Mouse (Mus musculus): ENCODE measurements around the gene Susd1. TPM values are rescaled to one million over a fixed set of nuclear protein-coding genes. Genes with fewer than 3 reads are reported as not detected.

Gene Susd1
- total and polyA plus RNA-seq, 2 experiments from 2014 or later: 1.6 to 7.9 TPM

DNA sequence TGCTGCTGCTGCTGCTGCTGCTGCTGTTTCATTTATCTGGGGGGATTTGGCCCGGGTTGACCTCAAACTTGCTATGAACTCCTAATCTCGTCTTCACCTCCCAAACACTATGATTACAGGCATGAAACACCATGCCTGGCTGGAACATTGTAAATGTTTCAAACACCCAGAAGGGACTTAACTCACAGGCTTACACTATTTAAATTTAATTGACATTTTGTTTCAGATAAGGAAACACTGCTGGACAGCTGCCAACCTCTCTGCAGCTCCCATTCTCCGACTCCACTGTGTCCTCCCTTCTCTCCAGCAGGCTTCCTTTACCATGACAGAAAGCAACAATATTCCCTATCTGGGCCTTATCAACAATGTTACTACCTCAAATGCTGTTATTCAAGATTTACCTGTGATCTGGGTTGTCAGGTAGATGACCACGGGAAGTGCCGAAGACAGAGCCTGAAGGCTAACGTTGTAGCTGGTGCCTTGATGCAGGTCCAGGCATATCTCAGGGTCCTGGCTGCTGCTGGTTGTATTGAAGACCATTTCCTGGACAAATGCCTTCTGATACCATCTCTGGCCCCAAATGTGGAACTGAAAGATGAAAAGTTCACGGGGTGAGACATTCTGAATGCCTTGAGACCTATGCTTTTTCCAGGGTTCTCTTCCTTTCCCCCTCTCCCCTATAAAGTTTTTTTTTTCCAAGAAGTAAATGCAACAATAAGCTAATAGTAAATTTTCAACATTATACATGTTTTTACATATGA lies 88.8 kb downstream of the Susd1 start:
- Histone ChIP-seq H3K4me2 (ENCODE audit: low read depth) (no peak overlapping the region), H3K4me3 (ENCODE audit: low read depth, low read length) (no peak overlapping the region), H3K4me1 (ENCODE audit: insufficient read depth) (no peaks in the 10 kb centered on the region), H3K9ac (no peak overlapping the region), H3K27me3 (ENCODE audit: insufficient read depth, low read length) (no peaks in the 10 kb centered on the region), H3K27ac (ENCODE audit: low read depth, low read length) (no peak overlapping the region), H3K9me3 (ENCODE audit: low read length) (no peaks in the 10 kb centered on the region), H3K36me3 (ENCODE audit: insufficient read depth) (no peaks in the 10 kb centered on the region)
- no peak for TF ChIP-seq CTCF (IDR thresholded peaks at IDR 0.05; ENCODE audit: low read depth)
- no peak for DNase-seq
- WGBS: 60% methylated on average over 7 of the region's 7 CpGs
- ATAC-seq: no peak

DNA sequence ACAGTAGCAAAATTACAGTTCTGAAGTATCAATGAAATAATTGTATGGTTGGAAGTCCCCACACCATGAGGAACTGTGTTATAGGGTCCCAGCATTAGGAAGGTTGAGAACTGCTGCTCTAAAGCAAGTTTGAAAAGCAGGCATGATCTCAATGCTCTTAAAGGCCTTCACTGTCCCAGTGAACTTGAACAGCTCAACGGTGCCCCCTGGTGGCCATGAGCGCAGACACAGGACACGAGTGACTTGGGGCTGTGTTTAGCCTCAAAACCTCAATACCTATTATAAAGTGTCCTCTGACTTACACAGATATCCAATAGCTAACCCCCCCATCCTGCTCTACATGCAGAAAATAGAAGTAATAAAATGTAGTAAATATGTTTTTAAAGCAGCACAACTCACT lies 97.7 kb downstream of the Susd1 start:
- Histone ChIP-seq H3K9ac (no peak overlapping the region), H3K27ac (ENCODE audit: low read depth, low read length) (no peak overlapping the region), H3K9me3 (ENCODE audit: low read length) (no peaks in the 10 kb centered on the region), H3K4me2 (ENCODE audit: low read depth) (no peak overlapping the region), H3K36me3 (ENCODE audit: insufficient read depth) (no peaks in the 10 kb centered on the region), H3K4me3 (ENCODE audit: low read depth, low read length) (no peak overlapping the region), H3K27me3 (ENCODE audit: insufficient read depth, low read length) (no peaks in the 10 kb centered on the region), H3K4me1 (ENCODE audit: insufficient read depth) (0 out of 2 replicates have a peak, but pooled peaks cover 5% of the 10 kb centered on the region)
- peak; percentile 98 for TF ChIP-seq CTCF (IDR thresholded peaks at IDR 0.05; ENCODE audit: low read depth)
- ATAC-seq (peak; percentile 88), DNase-seq (peak; percentile 90)
- WGBS: 0% methylated on average over 3 of the region's 3 CpGs

DNA sequence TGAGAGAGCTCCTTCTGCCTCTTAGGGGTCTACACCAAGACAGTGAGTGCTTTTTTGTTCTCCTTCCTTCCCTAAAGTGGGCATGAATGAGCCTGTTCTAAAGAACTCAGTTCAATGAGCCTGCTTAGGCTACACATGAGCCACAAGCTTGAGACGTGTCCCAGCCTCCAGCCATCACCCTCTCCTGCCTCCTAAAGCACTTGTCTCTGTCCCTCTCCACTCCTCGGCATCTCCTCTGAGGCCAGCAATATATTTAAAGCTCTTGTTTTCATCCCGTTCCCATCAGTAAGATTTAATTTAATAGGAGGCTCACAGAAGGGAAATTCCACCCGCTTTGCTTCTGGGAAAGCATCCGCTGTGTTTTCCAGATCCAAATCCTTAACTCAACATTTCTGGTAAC lies 98.4 kb downstream of the Susd1 start:
- H3K4me2 ChIP-seq (ENCODE audit: low read depth): no peak overlapping the region
- H3K4me3 ChIP-seq (ENCODE audit: low read depth, low read length): no peak overlapping the region
- TF ChIP-seq CTCF (IDR thresholded peaks at IDR 0.05; ENCODE audit: low read depth): no peak
- 61% methylated on average over 5 of the region's 5 CpGs for WGBS
- ATAC-seq: no peak
- H3K9me3 ChIP-seq (ENCODE audit: low read length): no peaks in the 10 kb centered on the region
- H3K9ac ChIP-seq: no peak overlapping the region
- H3K27ac ChIP-seq (ENCODE audit: low read depth, low read length): no peak overlapping the region
- H3K36me3 ChIP-seq (ENCODE audit: insufficient read depth): no peaks in the 10 kb centered on the region
- DNase-seq: no peak
- H3K27me3 ChIP-seq (ENCODE audit: insufficient read depth, low read length): no peaks in the 10 kb centered on the region
- H3K4me1 ChIP-seq (ENCODE audit: insufficient read depth): 0 out of 2 replicates have a peak, but pooled peaks cover 5% of the 10 kb centered on the region

DNA sequence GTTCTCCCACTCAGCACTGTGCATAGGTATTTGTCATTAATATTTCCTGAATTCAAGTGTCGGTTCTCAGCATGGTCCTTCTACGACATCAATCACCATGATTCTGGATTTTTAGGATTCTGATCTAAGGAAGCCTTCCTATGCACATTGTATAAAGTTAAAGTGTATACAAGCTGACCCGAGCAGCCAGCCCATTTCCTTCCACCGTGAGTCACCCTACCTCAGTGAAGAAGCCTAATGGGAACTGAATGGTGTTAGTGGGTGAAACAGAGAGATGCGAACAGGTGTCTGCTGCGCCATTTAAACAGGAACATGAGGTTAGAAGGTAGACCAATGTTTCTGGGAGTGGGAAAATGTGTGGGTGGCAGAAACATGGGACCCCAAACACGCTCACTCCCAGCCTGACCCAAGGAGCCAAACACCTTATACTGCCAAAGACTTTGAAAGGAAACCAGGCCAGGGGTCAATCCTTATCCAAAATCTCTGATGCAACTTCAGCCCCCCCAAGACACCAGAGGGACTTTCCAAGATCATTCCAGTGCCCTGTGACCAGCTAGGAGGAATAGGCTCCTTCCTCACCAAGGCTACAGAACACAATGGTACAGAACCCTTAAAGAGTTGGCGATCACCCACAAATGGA lies 99.4 kb downstream of the Susd1 start:
- no peak overlapping the region for H3K9ac ChIP-seq
- DNase-seq (no peak), ATAC-seq (no peak)
- TF ChIP-seq CTCF (IDR thresholded peaks at IDR 0.05; ENCODE audit: low read depth): no peak
- H3K36me3 ChIP-seq (ENCODE audit: insufficient read depth): no peaks in the 10 kb centered on the region
- no peaks in the 10 kb centered on the region for H3K27me3 ChIP-seq (ENCODE audit: insufficient read depth, low read length)
- H3K27ac ChIP-seq (ENCODE audit: low read depth, low read length): no peak overlapping the region
- H3K4me2 ChIP-seq (ENCODE audit: low read depth): no peak overlapping the region
- no peaks in the 10 kb centered on the region for H3K9me3 ChIP-seq (ENCODE audit: low read length)
- 0 out of 2 replicates have a peak, but pooled peaks cover 5% of the 10 kb centered on the region for H3K4me1 ChIP-seq (ENCODE audit: insufficient read depth)
- H3K4me3 ChIP-seq (ENCODE audit: low read depth, low read length): no peak overlapping the region
- WGBS: 92% methylated on average over 8 of the region's 8 CpGs

DNA sequence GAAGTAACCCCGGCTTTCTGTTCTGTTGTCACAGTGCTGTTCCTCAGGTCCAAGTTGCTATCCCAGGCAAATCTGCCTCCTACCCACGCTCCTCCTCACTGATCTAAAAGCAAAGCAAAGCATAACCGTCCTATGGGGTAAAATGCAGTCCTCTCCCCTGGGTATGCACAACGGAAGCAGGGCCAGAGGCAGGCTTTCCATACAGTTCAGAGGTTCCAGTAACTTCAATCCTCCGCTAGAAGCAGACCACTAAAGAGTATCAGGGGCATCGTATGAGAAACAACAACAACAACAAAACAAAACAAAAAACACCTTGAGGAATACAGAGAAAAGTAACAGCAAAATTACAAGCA lies 100.9 kb downstream of the Susd1 start:
- TF ChIP-seq CTCF (IDR thresholded peaks at IDR 0.05; ENCODE audit: low read depth): no peak
- H3K4me3 ChIP-seq (ENCODE audit: low read depth, low read length): no peak overlapping the region
- 94% methylated on average over 6 of the region's 6 CpGs for WGBS
- H3K36me3 ChIP-seq (ENCODE audit: insufficient read depth): no peaks in the 10 kb centered on the region
- H3K9ac ChIP-seq: no peak overlapping the region
- H3K9me3 ChIP-seq (ENCODE audit: low read length): no peaks in the 10 kb centered on the region
- H3K4me1 ChIP-seq (ENCODE audit: insufficient read depth): 0 out of 2 replicates have a peak, but pooled peaks cover 5% of the 10 kb centered on the region
- no peak overlapping the region for H3K4me2 ChIP-seq (ENCODE audit: low read depth)
- H3K27ac ChIP-seq (ENCODE audit: low read depth, low read length): no peak overlapping the region
- H3K27me3 ChIP-seq (ENCODE audit: insufficient read depth, low read length): no peaks in the 10 kb centered on the region
- ATAC-seq (no peak), DNase-seq (no peak)

DNA sequence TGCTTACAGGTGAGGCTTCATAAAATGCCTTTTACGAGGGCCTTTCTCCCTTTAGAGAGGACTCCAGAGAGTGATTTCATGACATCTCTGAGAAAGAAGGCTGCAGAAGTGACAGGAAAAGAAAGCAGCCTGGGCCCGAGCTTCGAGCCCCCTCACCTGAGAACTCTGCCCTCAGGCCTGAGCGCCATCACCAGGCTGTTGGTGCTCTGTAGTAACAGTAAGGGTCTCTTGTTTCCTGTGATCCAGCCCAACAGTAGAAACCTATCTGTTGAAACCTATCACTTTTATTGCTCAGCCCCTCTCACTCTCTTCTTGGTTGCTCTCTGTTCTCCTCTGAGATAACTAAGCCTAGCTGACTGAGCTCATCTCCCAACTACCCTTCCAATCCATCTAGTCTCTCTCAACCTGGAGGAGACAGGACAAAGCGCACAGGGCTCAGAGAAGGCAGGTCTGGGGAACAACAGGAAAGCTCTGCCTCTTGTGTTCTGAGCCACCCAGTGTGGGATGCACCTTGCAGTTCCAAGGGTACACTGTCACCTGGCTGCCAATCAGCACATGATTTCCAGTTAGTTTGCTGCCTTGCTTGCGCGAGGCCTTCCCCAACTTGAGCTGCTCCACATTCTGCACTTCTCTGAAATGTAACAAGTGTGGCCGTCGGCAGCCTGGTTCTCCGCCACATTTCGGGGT lies 101.4 kb downstream of the Susd1 start:
- TF ChIP-seq CTCF (IDR thresholded peaks at IDR 0.05; ENCODE audit: low read depth): no peak
- H3K36me3 ChIP-seq (ENCODE audit: insufficient read depth): no peaks in the 10 kb centered on the region
- DNase-seq: no peak
- H3K4me2 ChIP-seq (ENCODE audit: low read depth): no peak overlapping the region
- H3K4me1 ChIP-seq (ENCODE audit: insufficient read depth): 0 out of 2 replicates have a peak, but pooled peaks cover 5% of the 10 kb centered on the region
- no peak overlapping the region for H3K9ac ChIP-seq
- no peaks in the 10 kb centered on the region for H3K27me3 ChIP-seq (ENCODE audit: insufficient read depth, low read length)
- no peak overlapping the region for H3K4me3 ChIP-seq (ENCODE audit: low read depth, low read length)
- H3K27ac ChIP-seq (ENCODE audit: low read depth, low read length): no peak overlapping the region
- no peaks in the 10 kb centered on the region for H3K9me3 ChIP-seq (ENCODE audit: low read length)
- no peak for ATAC-seq
- WGBS: 88% methylated on average over 11 of the region's 11 CpGs

DNA sequence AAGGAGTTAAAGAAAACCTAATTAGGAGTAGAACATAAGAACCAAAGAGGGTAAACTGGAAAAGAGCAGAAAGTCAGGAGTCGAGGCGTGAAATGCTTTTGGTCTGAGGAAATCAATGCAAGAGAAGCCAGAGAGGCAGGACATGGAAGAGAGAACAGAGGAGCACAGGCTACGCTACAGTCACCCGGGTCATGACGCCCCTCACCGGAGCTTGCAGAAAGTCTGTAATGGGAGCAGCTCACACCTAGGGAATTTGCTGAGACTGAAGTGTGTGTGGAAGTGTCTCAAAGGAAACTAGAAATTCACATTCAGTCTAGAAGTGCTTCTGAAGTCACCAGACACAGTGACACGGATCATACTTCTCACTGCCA lies 102.0 kb downstream of the Susd1 start:
- H3K9ac ChIP-seq: no peak overlapping the region
- DNase-seq (no peak), ATAC-seq (no peak)
- no peak overlapping the region for H3K4me2 ChIP-seq (ENCODE audit: low read depth)
- no peaks in the 10 kb centered on the region for H3K27me3 ChIP-seq (ENCODE audit: insufficient read depth, low read length)
- H3K36me3 ChIP-seq (ENCODE audit: insufficient read depth): no peaks in the 10 kb centered on the region
- WGBS: 52% methylated on average over 7 of the region's 7 CpGs
- no peaks in the 10 kb centered on the region for H3K9me3 ChIP-seq (ENCODE audit: low read length)
- no peak overlapping the region for H3K27ac ChIP-seq (ENCODE audit: low read depth, low read length)
- no peak overlapping the region for H3K4me3 ChIP-seq (ENCODE audit: low read depth, low read length)
- H3K4me1 ChIP-seq (ENCODE audit: insufficient read depth): 0 out of 2 replicates have a peak, but pooled peaks cover 5% of the 10 kb centered on the region
- TF ChIP-seq CTCF (IDR thresholded peaks at IDR 0.05; ENCODE audit: low read depth): no peak

All from forebrain, postnatal 0 days (tissue).